Mouse (Mus musculus): Measurements from ENCODE around the gene Hnrnpl. TPM values are rescaled to one million over a fixed set of nuclear protein-coding genes. Genes with fewer than 3 reads are reported as not detected.

The Hnrnpl gene
- total RNA-seq, 2 experiments from 2014 or later, result 417 to 431 TPM

Other genes starting within 250 kb of the Hnrnpl start
- 10 to 100 TPM; 66.4 to 79.4 TPM for gene Samd4b, start 210.4 kb upstream of the Hnrnpl start, total RNA-seq (2021)
- 10 to 100 TPM; 15.1 to 15.8 TPM for gene Pak4, start 210.4 kb upstream of the Hnrnpl start, total RNA-seq (2021)
- 1 to 10 TPM; 1.2 to 1.7 TPM for gene Acp7, start 177.2 kb upstream of the Hnrnpl start, total RNA-seq (2021)
- gene Fbxo27, start 115.7 kb upstream of the Hnrnpl start, total RNA-seq (2021), result 10 to 100 TPM; 16.8 to 20.1 TPM
- gene Fbxo17, start 91.7 kb upstream of the Hnrnpl start, total RNA-seq (2021), result 1 to 10 TPM in 1 of 2 experiments, under 1 TPM in 1; 0.92 to 1.3 TPM
- 10 to 100 TPM; 55.7 to 56.6 TPM for gene Mrps12, start 66.7 kb upstream of the Hnrnpl start, total RNA-seq (2021)
- gene Sars2, start 66.5 kb upstream of the Hnrnpl start, total RNA-seq (2021), result 10 to 100 TPM in 1 of 2 experiments, 1 to 10 TPM in 1; 9.9 to 11.6 TPM
- under 1 TPM; 0.38 to 0.45 TPM for gene Ccer2, start 52.4 kb upstream of the Hnrnpl start, total RNA-seq (2021)
- gene Sirt2, start 41.8 kb upstream of the Hnrnpl start, total RNA-seq (2021), result 100 to 1,000 TPM; 156 to 162 TPM
- gene Nfkbib, start 41.0 kb upstream of the Hnrnpl start, total RNA-seq (2021), result 10 to 100 TPM; 25.3 to 29.2 TPM
- 1 to 10 TPM; 2.5 TPM for gene Rinl, start 19.6 kb upstream of the Hnrnpl start, total RNA-seq (2021)
- 10 to 100 TPM; 60.8 to 61.8 TPM for gene Ech1, start 16.7 kb downstream of the Hnrnpl start, total RNA-seq (2021)
- 1 to 10 TPM; 3.6 to 6.1 TPM for gene Lgals4, start 25.3 kb downstream of the Hnrnpl start, total RNA-seq (2021)
- not detected for gene Lgals7, start 55.3 kb downstream of the Hnrnpl start, total RNA-seq (2021)
- under 1 TPM; 0.22 to 0.35 TPM for gene Capn12, start 72.9 kb downstream of the Hnrnpl start, total RNA-seq (2021)
- gene Actn4, start 153.8 kb downstream of the Hnrnpl start, total RNA-seq (2021), result 100 to 1,000 TPM; 121 to 130 TPM
- gene Eif3k, start 173.3 kb downstream of the Hnrnpl start, total RNA-seq (2021), result 100 to 1,000 TPM; 190 to 196 TPM
- gene Map4k1, start 173.5 kb downstream of the Hnrnpl start, total RNA-seq (2021), result 1 to 10 TPM; 1.7 to 1.9 TPM

Measured in layer of hippocampus, postnatal 36 days (tissue).